In genomic region chr4:99626047-99626844, GRCm38 (mm10) we compare ENCODE assay signal across 9 mouse cellular contexts. TPM values are rescaled to one million over a fixed set of nuclear protein-coding genes. Genes with fewer than 3 reads are reported as not detected.
DNase-seq lines count a peak whose midpoint lies in the region; ATAC-seq and TF ChIP-seq lines count a peak whose summit lies in the region.
"Had no signal": no experiment of that assay in that cellular context is flagged by ENCODE, and none has a peak within 500 bp of the region (broad histone marks: within the 10 kb centered on the region; RNA-seq: fewer than 3 reads in every experiment).

No protein-coding gene starts in this region.

- no peaks in the 10 kb centered on the region for H3K36me3 ChIP-seq in heart, embryonic 13.5 days
- H3K36me3 ChIP-seq in forebrain, embryonic 12.5 days (replicated peaks), result no peaks in the 10 kb centered on the region
- no peaks in the 10 kb centered on the region for H3K36me3 ChIP-seq in intestine, postnatal 0 days (ENCODE audit: control insufficient read depth, insufficient read depth)
- no peaks in the 10 kb centered on the region for H3K36me3 ChIP-seq in neural tube, embryonic 11.5 days (ENCODE audit: control insufficient read depth, insufficient read depth, low read length)

- peaks cover 13% of the 10 kb centered on the region for H3K4me1 ChIP-seq in heart, embryonic 13.5 days
- peaks cover 6% of the 10 kb centered on the region for H3K4me1 ChIP-seq in forebrain, embryonic 12.5 days
- no peaks in the 10 kb centered on the region for H3K4me1 ChIP-seq in intestine, postnatal 0 days (replicated peaks; ENCODE audit: control insufficient read depth, insufficient read depth, low read length)
- no peaks in the 10 kb centered on the region for H3K4me1 ChIP-seq in neural tube, embryonic 11.5 days (ENCODE audit: control insufficient read depth, insufficient read depth, low read length)

- DNase-seq in heart, postnatal 36 days, result no peak
- DNase-seq in neural tube, embryonic 11.5 days (ENCODE audit: low spot score), result peak; percentile 17

- 0 out of 2 replicates have a peak overlapping the region, but pooled peaks have one; percentile 54 for H3K9ac ChIP-seq in heart, embryonic 13.5 days
- no peak overlapping the region for H3K9ac ChIP-seq in forebrain, embryonic 12.5 days
- no peak overlapping the region for H3K9ac ChIP-seq in intestine, postnatal 0 days (ENCODE audit: low read depth, low read length)
- H3K9ac ChIP-seq in neural tube, embryonic 11.5 days (ENCODE audit: low read length), result no peak overlapping the region

- H3K27me3 ChIP-seq in heart, embryonic 13.5 days (replicated peaks), result peaks cover 13% of the 10 kb centered on the region; the same call in 1 of the 2 replicates
- H3K27me3 ChIP-seq in forebrain, embryonic 12.5 days, result peaks cover 29% of the 10 kb centered on the region
- peaks cover 5% of the 10 kb centered on the region for H3K27me3 ChIP-seq in intestine, postnatal 0 days (replicated peaks; ENCODE audit: control insufficient read depth, insufficient read depth, low read length)
- no peaks in the 10 kb centered on the region for H3K27me3 ChIP-seq in neural tube, embryonic 11.5 days (ENCODE audit: control insufficient read depth, insufficient read depth, low read length)

- no peak for TF ChIP-seq CTCF in intestine, postnatal 0 days (IDR thresholded peaks at IDR 0.05; ENCODE audit: low read depth)

- H3K4me3 ChIP-seq in heart, embryonic 13.5 days, result peak overlapping the region; percentile 44
- no peak overlapping the region for H3K4me3 ChIP-seq in forebrain, embryonic 12.5 days (replicated peaks)
- H3K4me3 ChIP-seq in intestine, postnatal 0 days (ENCODE audit: low read depth, low read length), result no peak overlapping the region
- no peak overlapping the region for H3K4me3 ChIP-seq in neural tube, embryonic 11.5 days (ENCODE audit: low read depth, low read length)

- intact Hi-C loops in heart, postnatal 36 days (cut with DNase I), result no loop called here

- H3K9me3 ChIP-seq in heart, embryonic 13.5 days, result peaks cover 3% of the 10 kb centered on the region; the same call in 1 of the 2 replicates
- no peaks in the 10 kb centered on the region for H3K9me3 ChIP-seq in forebrain, embryonic 12.5 days
- H3K9me3 ChIP-seq in intestine, postnatal 0 days (ENCODE audit: control insufficient read depth), result no peaks in the 10 kb centered on the region
- no peaks in the 10 kb centered on the region for H3K9me3 ChIP-seq in neural tube, embryonic 11.5 days (ENCODE audit: control insufficient read depth, low read length)

- ATAC-seq in heart, embryonic 13.5 days (ENCODE audit: extremely low read depth, insufficient number of reproducible peaks, low FRiP score, low TSS enrichment), result no peak
- ATAC-seq in forebrain, embryonic 12.5 days (ENCODE audit: low FRiP score), result no peak
- no peak for ATAC-seq in intestine, postnatal 0 days
- no peak for ATAC-seq in neural tube, embryonic 11.5 days (ENCODE audit: insufficient read depth, low FRiP score, low TSS enrichment)
- no peak for ATAC-seq in inflammation-experienced regulatory T-cells, adult 6 months
- no peak for ATAC-seq in megakaryocyte, adult 5-6 weeks (ENCODE audit: poor library complexity, severe bottlenecking)
- no peak for ATAC-seq in cerebellum, adult (ENCODE audit: insufficient number of reproducible peaks, low FRiP score, low TSS enrichment)

- H3K4me2 ChIP-seq in heart, embryonic 13.5 days, result peak overlapping the region; percentile 69
- peak overlapping the region; percentile 35 for H3K4me2 ChIP-seq in forebrain, embryonic 12.5 days
- peak overlapping the region; percentile 43 for H3K4me2 ChIP-seq in intestine, postnatal 0 days (replicated peaks; ENCODE audit: low read depth)
- 0 out of 2 replicates have a peak overlapping the region, but pooled peaks have one; percentile 14 for H3K4me2 ChIP-seq in neural tube, embryonic 11.5 days (ENCODE audit: low read depth)

- no peak overlapping the region; the same call in 1 of the 2 replicates for H3K27ac ChIP-seq in heart, embryonic 13.5 days (replicated peaks)
- no peak overlapping the region for H3K27ac ChIP-seq in forebrain, embryonic 12.5 days
- no peak overlapping the region for H3K27ac ChIP-seq in intestine, postnatal 0 days (ENCODE audit: low read depth, low read length)
- no peak overlapping the region for H3K27ac ChIP-seq in neural tube, embryonic 11.5 days (ENCODE audit: low read depth, low read length)

- 10% methylated on average over 21 of the region's 24 CpGs for WGBS in heart, embryonic 13.5 days
- WGBS in forebrain, embryonic 12.5 days, result 7% methylated on average over 20 of the region's 24 CpGs
- WGBS in intestine, postnatal 0 days, result 13% methylated on average over 21 of the region's 24 CpGs
- 11% methylated on average over 21 of the region's 24 CpGs for WGBS in neural tube, embryonic 11.5 days

RNA-seq across cellular contexts. Expression of gene Foxd3, which starts 29.9 kb away (rescaled TPM):
- polyA plus RNA-seq in heart, embryonic 13.5 days (2015; fragmentation: Nextera tagmentation; extraction: Ambion mirVana), result not detected in 2 replicates
- under 1 TPM; 0.28 to 0.65 TPM for total RNA-seq in heart, postnatal 36 days (2021)
- polyA plus RNA-seq in forebrain, embryonic 12.5 days (2016; fragmentation: Nextera tagmentation; extraction: Ambion mirVana), result 0.08 and 0.13 TPM in 2 replicates
- 0.34 and 0.42 TPM in 2 replicates for polyA plus RNA-seq in intestine, postnatal 0 days (2015; fragmentation: Nextera tagmentation; extraction: Ambion mirVana)
- 4.2 and 5.6 TPM in 2 replicates for polyA plus RNA-seq in neural tube, embryonic 11.5 days (2014; fragmentation: Nextera tagmentation; extraction: Ambion mirVana)
- polyA plus RNA-seq in inflammation-experienced regulatory T-cells, adult 6 months (2017; shearing (Covaris generic)), result not detected
- not detected in 2 replicates for total RNA-seq in megakaryocyte, adult 5-6 weeks (2015)
- not detected in 2 replicates for total RNA-seq in megakaryocyte, adult 5-6 weeks (2017)
- total RNA-seq: common myeloid progenitor, adult 5-6 weeks had no signal

Comparison
In these comparisons a context has a peak if more than half of its experiments do, and no peak if none do; other contexts are left out.
1. H3K4me2 ChIP-seq: peak in every context shown above with its lines; median percentile 69 in heart, embryonic 13.5 days; 43 in intestine, postnatal 0 days; 35 in forebrain, embryonic 12.5 days; 14 in neural tube, embryonic 11.5 days.